Mouse (Mus musculus): ENCODE data around the gene Cenpc1. TPM values are rescaled to one million over a fixed set of nuclear protein-coding genes. Genes with fewer than 3 reads are reported as not detected.

Gene Cenpc1
- polyA plus RNA-seq (2014; fragmentation: Nextera tagmentation; extraction: Ambion mirVana) = 36.3 and 43.2 TPM in 2 replicates

- DNase-seq (ENCODE audit: low spot score) (peak; percentile 98), ATAC-seq (peak; percentile 94)
- peak within 1 kb of the TSS; percentile 85 for H3K27ac ChIP-seq (ENCODE audit: low read depth, low read length)
- peak within 1 kb of the TSS; percentile 78 for H3K4me3 ChIP-seq (ENCODE audit: low read depth, low read length)
- no peaks in the 10 kb centered on the region for H3K9me3 ChIP-seq (replicated peaks; ENCODE audit: control insufficient read depth, low read length)
- no peaks in the 10 kb centered on the region for H3K27me3 ChIP-seq (replicated peaks; ENCODE audit: control insufficient read depth, insufficient read depth, low read length)
- no peaks in the 10 kb centered on the region for H3K36me3 ChIP-seq (ENCODE audit: control insufficient read depth, insufficient read depth, low read length)
- peaks cover 10% of the 10 kb centered on the region; the same call in 1 of the 2 replicates for H3K4me1 ChIP-seq (ENCODE audit: control insufficient read depth, insufficient read depth, low read length)
- H3K9ac ChIP-seq (ENCODE audit: low read length) = peak within 1 kb of the TSS; percentile 85
- peak within 1 kb of the TSS; percentile 48 for H3K4me2 ChIP-seq (ENCODE audit: low read length)
- under 1% methylated on average over 60 of the region's 60 CpGs for WGBS
Measured at GRCm38 (mm10) chr5:86065101-86065875, at the start of gene Cenpc1. Gene Cenpc1 (minus strand): TSS chr5:86065583.

GRCm38 (mm10) chr5:86113997-86114396 is 48.6 kb upstream of the Cenpc1 start:
- no peak overlapping the region for H3K9ac ChIP-seq (ENCODE audit: low read length)
- 93% methylated on average over 1 of the region's 1 CpGs for WGBS
- no peaks in the 10 kb centered on the region for H3K9me3 ChIP-seq (replicated peaks; ENCODE audit: control insufficient read depth, low read length)
- no peak overlapping the region for H3K4me2 ChIP-seq (ENCODE audit: low read length)
- no peaks in the 10 kb centered on the region for H3K4me1 ChIP-seq (ENCODE audit: control insufficient read depth, insufficient read depth, low read length)
- DNase-seq (ENCODE audit: low spot score) (no peak), ATAC-seq (no peak)
- H3K36me3 ChIP-seq (ENCODE audit: control insufficient read depth, insufficient read depth, low read length) = peaks cover 21% of the 10 kb centered on the region
- no peak overlapping the region for H3K27ac ChIP-seq (ENCODE audit: low read depth, low read length)
- H3K27me3 ChIP-seq (replicated peaks; ENCODE audit: control insufficient read depth, insufficient read depth, low read length) = no peaks in the 10 kb centered on the region
- no peak overlapping the region for H3K4me3 ChIP-seq (ENCODE audit: low read depth, low read length)

GRCm38 (mm10) chr5:86113037-86113436 is 47.7 kb upstream of the Cenpc1 start:
- Histone ChIP-seq H3K4me1 (ENCODE audit: control insufficient read depth, insufficient read depth, low read length) (no peaks in the 10 kb centered on the region), H3K36me3 (ENCODE audit: control insufficient read depth, insufficient read depth, low read length) (peaks cover 17% of the 10 kb centered on the region), H3K9ac (ENCODE audit: low read length) (no peak overlapping the region), H3K27ac (ENCODE audit: low read depth, low read length) (no peak overlapping the region), H3K27me3 (replicated peaks; ENCODE audit: control insufficient read depth, insufficient read depth, low read length) (no peaks in the 10 kb centered on the region), H3K9me3 (replicated peaks; ENCODE audit: control insufficient read depth, low read length) (no peaks in the 10 kb centered on the region), H3K4me2 (ENCODE audit: low read length) (no peak overlapping the region), H3K4me3 (ENCODE audit: low read depth, low read length) (no peak overlapping the region)
- ATAC-seq = no peak
- 98% methylated on average over 2 of the region's 2 CpGs for WGBS
- DNase-seq (ENCODE audit: low spot score) = no peak

- no peaks in the 10 kb centered on the region for H3K9me3 ChIP-seq (replicated peaks; ENCODE audit: control insufficient read depth, low read length)
- DNase-seq (ENCODE audit: low spot score) (no peak), ATAC-seq (no peak)
- no peaks in the 10 kb centered on the region for H3K4me1 ChIP-seq (ENCODE audit: control insufficient read depth, insufficient read depth, low read length)
- H3K9ac ChIP-seq (ENCODE audit: low read length) = no peak overlapping the region
- no peak overlapping the region for H3K4me2 ChIP-seq (ENCODE audit: low read length)
- H3K27ac ChIP-seq (ENCODE audit: low read depth, low read length) = no peak overlapping the region
- H3K27me3 ChIP-seq (replicated peaks; ENCODE audit: control insufficient read depth, insufficient read depth, low read length) = no peaks in the 10 kb centered on the region
- WGBS = 95% methylated on average over 1 of the region's 1 CpGs
- H3K4me3 ChIP-seq (ENCODE audit: low read depth, low read length) = no peak overlapping the region
- peaks cover 16% of the 10 kb centered on the region for H3K36me3 ChIP-seq (ENCODE audit: control insufficient read depth, insufficient read depth, low read length)
Measured at GRCm38 (mm10) chr5:86111074-86111473, 45.7 kb upstream of the Cenpc1 start.

- H3K27me3 ChIP-seq (replicated peaks; ENCODE audit: control insufficient read depth, insufficient read depth, low read length) = no peaks in the 10 kb centered on the region
- no peak for DNase-seq (ENCODE audit: low spot score)
- H3K4me3 ChIP-seq (ENCODE audit: low read depth, low read length) = no peak overlapping the region
- H3K4me2 ChIP-seq (ENCODE audit: low read length) = no peak overlapping the region
- no peak overlapping the region for H3K27ac ChIP-seq (ENCODE audit: low read depth, low read length)
- H3K9me3 ChIP-seq (replicated peaks; ENCODE audit: control insufficient read depth, low read length) = no peaks in the 10 kb centered on the region
- no peak overlapping the region for H3K9ac ChIP-seq (ENCODE audit: low read length)
- WGBS = 73% methylated on average over 2 of the region's 2 CpGs
- H3K36me3 ChIP-seq (ENCODE audit: control insufficient read depth, insufficient read depth, low read length) = peaks cover 9% of the 10 kb centered on the region
- H3K4me1 ChIP-seq (ENCODE audit: control insufficient read depth, insufficient read depth, low read length) = no peaks in the 10 kb centered on the region
- ATAC-seq = no peak
Measured at GRCm38 (mm10) chr5:86106610-86107009, 41.2 kb upstream of the Cenpc1 start.

- Histone ChIP-seq H3K27ac (ENCODE audit: low read depth, low read length) (no peak overlapping the region), H3K9ac (ENCODE audit: low read length) (no peak overlapping the region), H3K27me3 (replicated peaks; ENCODE audit: control insufficient read depth, insufficient read depth, low read length) (no peaks in the 10 kb centered on the region), H3K4me1 (ENCODE audit: control insufficient read depth, insufficient read depth, low read length) (no peaks in the 10 kb centered on the region), H3K4me2 (ENCODE audit: low read length) (no peak overlapping the region), H3K9me3 (replicated peaks; ENCODE audit: control insufficient read depth, low read length) (no peaks in the 10 kb centered on the region), H3K36me3 (ENCODE audit: control insufficient read depth, insufficient read depth, low read length) (0 out of 2 replicates have a peak, but pooled peaks cover 2% of the 10 kb centered on the region), H3K4me3 (ENCODE audit: low read depth, low read length) (no peak overlapping the region)
- no peak for DNase-seq (ENCODE audit: low spot score)
- WGBS = 94% methylated on average over 2 of the region's 2 CpGs
- no peak for ATAC-seq
Measured at GRCm38 (mm10) chr5:86102176-86102575, 36.8 kb upstream of the Cenpc1 start.

GRCm38 (mm10) chr5:86100621-86101020 is 35.2 kb upstream of the Cenpc1 start:
- Histone ChIP-seq H3K4me3 (ENCODE audit: low read depth, low read length) (no peak overlapping the region), H3K27ac (ENCODE audit: low read depth, low read length) (no peak overlapping the region), H3K36me3 (ENCODE audit: control insufficient read depth, insufficient read depth, low read length) (0 out of 2 replicates have a peak, but pooled peaks cover 1% of the 10 kb centered on the region), H3K9ac (ENCODE audit: low read length) (no peak overlapping the region), H3K9me3 (replicated peaks; ENCODE audit: control insufficient read depth, low read length) (no peaks in the 10 kb centered on the region), H3K27me3 (replicated peaks; ENCODE audit: control insufficient read depth, insufficient read depth, low read length) (no peaks in the 10 kb centered on the region), H3K4me2 (ENCODE audit: low read length) (no peak overlapping the region), H3K4me1 (ENCODE audit: control insufficient read depth, insufficient read depth, low read length) (no peaks in the 10 kb centered on the region)
- DNase-seq (ENCODE audit: low spot score) (no peak), ATAC-seq (no peak)
- 90% methylated on average over 3 of the region's 3 CpGs for WGBS

- no peak for DNase-seq (ENCODE audit: low spot score)
- ATAC-seq = no peak
- H3K27me3 ChIP-seq (replicated peaks; ENCODE audit: control insufficient read depth, insufficient read depth, low read length) = no peaks in the 10 kb centered on the region
- no peak overlapping the region for H3K27ac ChIP-seq (ENCODE audit: low read depth, low read length)
- 91% methylated on average over 3 of the region's 3 CpGs for WGBS
- no peak overlapping the region for H3K4me3 ChIP-seq (ENCODE audit: low read depth, low read length)
- H3K9me3 ChIP-seq (replicated peaks; ENCODE audit: control insufficient read depth, low read length) = no peaks in the 10 kb centered on the region
- no peaks in the 10 kb centered on the region for H3K36me3 ChIP-seq (ENCODE audit: control insufficient read depth, insufficient read depth, low read length)
- no peak overlapping the region for H3K4me2 ChIP-seq (ENCODE audit: low read length)
- no peaks in the 10 kb centered on the region for H3K4me1 ChIP-seq (ENCODE audit: control insufficient read depth, insufficient read depth, low read length)
- no peak overlapping the region for H3K9ac ChIP-seq (ENCODE audit: low read length)
Measured at GRCm38 (mm10) chr5:86098988-86099387, 33.6 kb upstream of the Cenpc1 start.

GRCm38 (mm10) chr5:86094754-86095153 is 29.4 kb upstream of the Cenpc1 start:
- no peak for DNase-seq (ENCODE audit: low spot score)
- Histone ChIP-seq H3K4me3 (ENCODE audit: low read depth, low read length) (no peak overlapping the region), H3K9ac (ENCODE audit: low read length) (no peak overlapping the region), H3K36me3 (ENCODE audit: control insufficient read depth, insufficient read depth, low read length) (no peaks in the 10 kb centered on the region), H3K4me1 (ENCODE audit: control insufficient read depth, insufficient read depth, low read length) (no peaks in the 10 kb centered on the region), H3K27me3 (replicated peaks; ENCODE audit: control insufficient read depth, insufficient read depth, low read length) (no peaks in the 10 kb centered on the region), H3K27ac (ENCODE audit: low read depth, low read length) (no peak overlapping the region), H3K9me3 (replicated peaks; ENCODE audit: control insufficient read depth, low read length) (no peaks in the 10 kb centered on the region), H3K4me2 (ENCODE audit: low read length) (no peak overlapping the region)
- 90% methylated on average over 9 of the region's 9 CpGs for WGBS
- no peak for ATAC-seq

Measured in forebrain, embryonic 14.5 days (tissue).